Mouse (Mus musculus): ENCODE data around the gene Trim47.

- TF ChIP-seq POLR2A (IDR thresholded peaks at IDR 0.05; ENCODE audit: extremely low read depth, insufficient read depth, low read length) = 0 out of 2 replicates have a peak, but pooled peaks have one; percentile 12
- no peak for TF ChIP-seq CTCF (IDR thresholded peaks at IDR 0.05; ENCODE audit: low read depth, low read length)
These were observed 48.8 kb downstream of the Trim47 start for GRCm38 (mm10) chr11:116078221-116078620.
